Mouse (Mus musculus): Measurements from ENCODE around the gene Cradd.
A peak's percentile ranks its signal among the peaks of the same experiment; 100 is the strongest.

The Cradd gene

GRCm38 (mm10) chr10:95236226-95236625 lies 87.7 kb downstream of the Cradd start:
- peak; percentile 63 for DNase-seq

- DNase-seq = no peak
Observed at GRCm38 (mm10) chr10:95234661-95235060, 89.3 kb downstream of the Cradd start.

- no peak for DNase-seq
Observed at GRCm38 (mm10) chr10:95233044-95233443, 90.9 kb downstream of the Cradd start.

GRCm38 (mm10) chr10:95232554-95232953 lies 91.4 kb downstream of the Cradd start:
- DNase-seq = no peak

- peak; percentile 45 for DNase-seq
Observed at GRCm38 (mm10) chr10:95228192-95228591, 95.7 kb downstream of the Cradd start.

- no peak for DNase-seq
Observed at GRCm38 (mm10) chr10:95227590-95227989, 96.3 kb downstream of the Cradd start.

GRCm38 (mm10) chr10:95226772-95227171 lies 97.2 kb downstream of the Cradd start:
- DNase-seq = no peak

GRCm38 (mm10) chr10:95225006-95225405 lies 98.9 kb downstream of the Cradd start:
- no peak for DNase-seq

GRCm38 (mm10) chr10:95223211-95223610 lies 100.7 kb downstream of the Cradd start:
- no peak for DNase-seq

- DNase-seq = no peak
Observed at GRCm38 (mm10) chr10:95221914-95222313, 102.0 kb downstream of the Cradd start.

- no peak for DNase-seq
Observed at GRCm38 (mm10) chr10:95220536-95220935, 103.4 kb downstream of the Cradd start.

GRCm38 (mm10) chr10:95218683-95219060 lies 105.3 kb downstream of the Cradd start:
- no peak for DNase-seq

GRCm38 (mm10) chr10:95217956-95218682 lies 105.8 kb downstream of the Cradd start:
- DNase-seq = no peak

GRCm38 (mm10) chr10:95215324-95215723 lies 108.6 kb downstream of the Cradd start:
- DNase-seq = no peak

- DNase-seq = no peak
Observed at GRCm38 (mm10) chr10:95213820-95214219, 110.1 kb downstream of the Cradd start.

- no peak for DNase-seq
Observed at GRCm38 (mm10) chr10:95213311-95213710, 110.6 kb downstream of the Cradd start.

- DNase-seq = no peak
Observed at GRCm38 (mm10) chr10:95211660-95212059, 112.3 kb downstream of the Cradd start.

GRCm38 (mm10) chr10:95210664-95211372 lies 113.1 kb downstream of the Cradd start:
- no peak for DNase-seq

GRCm38 (mm10) chr10:95210167-95210566 lies 113.8 kb downstream of the Cradd start:
- DNase-seq = no peak

- no peak for DNase-seq
Observed at GRCm38 (mm10) chr10:95207423-95207822, 116.5 kb downstream of the Cradd start.

- DNase-seq = no peak
Observed at GRCm38 (mm10) chr10:95201514-95201913, 122.4 kb downstream of the Cradd start.

- DNase-seq = no peak
Observed at GRCm38 (mm10) chr10:95200323-95200722, 123.6 kb downstream of the Cradd start.

- no peak for DNase-seq
Observed at GRCm38 (mm10) chr10:95199541-95200269, 124.2 kb downstream of the Cradd start.

GRCm38 (mm10) chr10:95197377-95197776 lies 126.6 kb downstream of the Cradd start:
- no peak for DNase-seq

Measured in layer of hippocampus, adult 9-11 months (tissue).